Mouse (Mus musculus): Measurements from ENCODE around the gene Glyr1. TPM values are rescaled to one million over a fixed set of nuclear protein-coding genes. Genes with fewer than 3 reads are reported as not detected.

Gene Glyr1
- polyA plus RNA-seq, 1 experiment, result 146 TPM

GRCm38 (mm10) chr16:4968426-4968825 is 81.2 kb downstream of the Glyr1 start:
- H3K4me1 ChIP-seq (ENCODE audit: control insufficient read depth, insufficient read depth, low read length), result no peaks in the 10 kb centered on the region
- no peak overlapping the region for H3K27ac ChIP-seq (ENCODE audit: insufficient read depth, low read length)
- H3K4me3 ChIP-seq (ENCODE audit: insufficient read depth, low read length), result no peak overlapping the region
- no peak for TF ChIP-seq POLR2A (IDR thresholded peaks at IDR 0.05; ENCODE audit: extremely low read depth, insufficient read depth, low read length)
- TF ChIP-seq CTCF (IDR thresholded peaks at IDR 0.05; ENCODE audit: extremely low read depth, insufficient read depth, low read length), result no peak

GRCm38 (mm10) chr16:4965392-4966129 is 84.1 kb downstream of the Glyr1 start:
- TF ChIP-seq POLR2A (IDR thresholded peaks at IDR 0.05; ENCODE audit: extremely low read depth, insufficient read depth, low read length) (no peak), CTCF (IDR thresholded peaks at IDR 0.05; ENCODE audit: extremely low read depth, insufficient read depth, low read length) (no peak)
- Histone ChIP-seq H3K27ac (ENCODE audit: insufficient read depth, low read length) (no peak overlapping the region), H3K4me3 (ENCODE audit: insufficient read depth, low read length) (peak overlapping the region; percentile 66; the same call in 1 of the 2 replicates)

GRCm38 (mm10) chr16:4964731-4965391 is 84.8 kb downstream of the Glyr1 start:
- Histone ChIP-seq H3K27ac (ENCODE audit: insufficient read depth, low read length) (peak overlapping the region; percentile 76), H3K4me3 (ENCODE audit: insufficient read depth, low read length) (peak overlapping the region; percentile 66), H3K4me1 (ENCODE audit: control insufficient read depth, insufficient read depth, low read length) (peaks cover 3% of the 10 kb centered on the region; the same call in 1 of the 2 replicates)
- TF ChIP-seq POLR2A (IDR thresholded peaks at IDR 0.05; ENCODE audit: extremely low read depth, insufficient read depth, low read length) (no peak), CTCF (IDR thresholded peaks at IDR 0.05; ENCODE audit: extremely low read depth, insufficient read depth, low read length) (no peak)

More at GRCm38 (mm10) chr16:4965392-4966129, 84.1 kb downstream of the Glyr1 start:
- peaks cover 3% of the 10 kb centered on the region; the same call in 1 of the 2 replicates for H3K4me1 ChIP-seq (ENCODE audit: control insufficient read depth, insufficient read depth, low read length)

Other genes starting within 250 kb of the Glyr1 start
- not detected in 2 replicates for gene 4930562C15Rik, start 214.4 kb downstream of the Glyr1 start, polyA plus RNA-seq (2012; rRNA removed)
- 58.4 and 59.4 TPM in 2 replicates for gene Ubald1, start 169.5 kb downstream of the Glyr1 start, polyA plus RNA-seq (2012; rRNA removed)
- gene Mgrn1, start 163.6 kb downstream of the Glyr1 start, polyA plus RNA-seq (2012; rRNA removed), result 229 and 239 TPM in 2 replicates
- 102 and 104 TPM in 2 replicates for gene Nudt16l1, start 111.1 kb downstream of the Glyr1 start, polyA plus RNA-seq (2012; rRNA removed)
- 101 and 118 TPM in 2 replicates for gene Anks3, start 85.7 kb downstream of the Glyr1 start, polyA plus RNA-seq (2012; rRNA removed)
- not detected in 2 replicates for gene Sept12, start 52.0 kb downstream of the Glyr1 start, polyA plus RNA-seq (2012; rRNA removed)
- gene Smim22, start 42.6 kb downstream of the Glyr1 start, polyA plus RNA-seq (2012; rRNA removed), result 3.1 TPM in 1 of 2 replicates, not detected in the other
- 300 and 341 TPM in 2 replicates for gene Rogdi, start 36.3 kb downstream of the Glyr1 start, polyA plus RNA-seq (2012; rRNA removed)
- 30.3 and 30.4 TPM in 2 replicates for gene Ubn1, start 194 bp upstream of the Glyr1 start, polyA plus RNA-seq (2012; rRNA removed)
- gene Ppl, start 82.6 kb upstream of the Glyr1 start, polyA plus RNA-seq (2012; rRNA removed), result 0.25 and 0.42 TPM in 2 replicates
- gene Sec14l5, start 97.2 kb upstream of the Glyr1 start, polyA plus RNA-seq (2012; rRNA removed), result 12.2 and 15.4 TPM in 2 replicates
- 17.4 and 19.4 TPM in 2 replicates for gene Nagpa, start 154.1 kb upstream of the Glyr1 start, polyA plus RNA-seq (2012; rRNA removed)
- 8.6 and 9.3 TPM in 2 replicates for gene AU021092, start 172.4 kb upstream of the Glyr1 start, polyA plus RNA-seq (2012; rRNA removed)
- gene Alg1, start 183.8 kb upstream of the Glyr1 start, polyA plus RNA-seq (2012; rRNA removed), result 52.7 and 58.7 TPM in 2 replicates
- gene Eef2kmt, start 206.1 kb upstream of the Glyr1 start, polyA plus RNA-seq (2012; rRNA removed), result 10.0 and 10.9 TPM in 2 replicates